Mouse (Mus musculus): ENCODE data around the gene Slc2a3.

Gene Slc2a3

DNA sequence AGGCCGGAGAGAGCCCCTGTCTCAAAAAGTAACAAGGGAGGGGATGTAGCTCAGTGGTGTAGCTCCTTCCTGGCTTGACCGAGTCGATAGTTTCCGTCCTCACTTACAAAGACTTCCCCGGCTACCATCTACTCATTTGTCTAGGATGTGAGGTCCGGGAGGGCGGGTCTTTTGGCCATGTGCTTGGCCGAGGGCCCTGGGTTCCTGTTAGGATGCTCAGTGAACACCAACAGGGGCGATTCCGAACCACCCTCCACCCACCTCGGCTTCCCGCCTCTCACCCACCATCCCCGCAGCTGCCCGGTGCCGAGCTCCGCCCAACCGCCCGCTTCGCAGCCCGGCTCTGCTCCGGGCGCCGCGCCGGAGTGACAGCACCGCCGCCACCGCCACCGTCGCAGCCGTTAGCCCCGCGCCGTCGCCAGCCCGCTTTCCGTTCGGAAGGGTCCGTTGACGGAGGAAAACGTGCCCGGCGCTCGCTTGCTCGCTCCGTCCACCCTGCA lies at the start of gene Slc2a3:
Gene Slc2a3 (minus strand): TSS at position 340 of the 500 bp plus-strand sequence.
- DNase-seq (ENCODE audit: low read depth), result no peak

DNA sequence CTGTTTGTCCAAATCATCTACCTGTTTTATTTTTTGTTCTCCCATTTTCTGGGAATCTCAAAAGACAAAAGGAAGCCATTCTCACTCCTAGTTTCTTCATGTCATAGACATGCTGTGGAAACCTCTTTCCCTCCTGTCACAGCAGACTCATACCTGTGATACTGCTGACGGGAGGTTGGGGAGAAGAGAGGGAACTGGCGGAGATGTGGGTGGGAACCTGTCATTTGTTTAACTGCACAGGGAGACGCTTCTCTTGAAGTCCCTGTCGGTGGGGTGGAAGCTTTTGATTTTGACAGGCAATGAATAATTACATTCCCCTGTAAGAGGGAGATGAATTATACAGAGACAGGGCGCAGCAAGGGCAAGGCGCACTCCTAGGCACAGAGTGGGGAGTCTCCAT lies 42.3 kb upstream of the Slc2a3 start:
- no peak for DNase-seq (ENCODE audit: low read depth)

DNA sequence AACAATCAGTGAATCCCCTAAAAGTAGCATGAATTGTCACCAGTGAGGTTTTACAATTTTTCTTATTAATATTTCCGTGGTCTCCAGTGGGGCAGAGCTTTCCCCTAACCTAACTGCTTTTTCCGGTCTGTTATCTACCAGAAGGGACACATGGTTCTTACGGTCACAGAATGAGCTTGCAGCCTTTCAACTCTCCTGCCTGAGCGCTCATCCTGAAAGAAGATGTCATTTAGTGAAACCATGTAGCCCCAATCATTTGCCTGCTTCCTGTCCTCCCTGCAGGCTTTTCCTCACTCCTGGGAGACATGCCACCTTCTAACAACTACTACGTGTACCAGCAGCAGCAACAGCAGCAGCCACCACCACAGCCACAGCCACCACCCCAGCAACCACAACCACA lies 36.1 kb upstream of the Slc2a3 start:
- no peak for DNase-seq (ENCODE audit: low read depth)

DNA sequence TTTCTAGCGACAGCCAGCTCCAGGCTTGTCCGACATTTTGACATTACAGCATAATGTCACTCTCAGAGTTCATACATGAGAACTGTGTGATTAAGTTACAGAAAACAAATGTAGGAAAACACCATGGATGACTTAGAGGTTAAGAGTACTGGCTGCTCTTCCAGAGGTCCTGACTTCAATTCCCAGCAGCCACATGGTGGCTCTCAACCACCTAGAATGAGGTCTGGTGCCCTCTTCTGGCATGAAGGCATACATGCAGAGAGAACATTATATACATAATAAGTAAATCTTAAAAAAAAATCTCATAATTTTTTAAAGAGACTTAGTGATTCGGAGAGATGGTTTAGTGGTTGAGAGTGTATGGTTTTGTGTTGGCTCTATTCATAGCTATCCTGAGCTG lies 35.5 kb upstream of the Slc2a3 start:
- no peak for DNase-seq (ENCODE audit: low read depth)

DNA sequence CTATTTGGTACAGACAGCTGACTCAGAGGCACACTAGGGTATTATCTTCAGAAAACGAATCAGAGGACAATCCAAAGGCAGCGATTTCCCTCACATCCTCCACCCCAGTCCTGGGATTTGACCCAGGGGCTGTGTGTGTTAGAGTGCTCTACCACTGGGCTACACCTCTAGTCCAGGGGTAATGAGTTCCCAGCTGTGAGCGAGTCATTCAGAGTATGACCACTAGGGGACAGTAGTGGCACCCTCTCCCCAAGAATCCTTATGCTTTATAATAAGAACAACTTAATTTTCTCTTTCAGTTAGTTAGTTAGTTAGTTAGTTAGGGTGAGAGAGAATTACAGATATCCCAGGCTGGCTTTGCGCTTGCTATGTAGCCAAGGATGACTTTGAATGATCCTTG lies 32.9 kb upstream of the Slc2a3 start:
- no peak for DNase-seq (ENCODE audit: low read depth)

DNA sequence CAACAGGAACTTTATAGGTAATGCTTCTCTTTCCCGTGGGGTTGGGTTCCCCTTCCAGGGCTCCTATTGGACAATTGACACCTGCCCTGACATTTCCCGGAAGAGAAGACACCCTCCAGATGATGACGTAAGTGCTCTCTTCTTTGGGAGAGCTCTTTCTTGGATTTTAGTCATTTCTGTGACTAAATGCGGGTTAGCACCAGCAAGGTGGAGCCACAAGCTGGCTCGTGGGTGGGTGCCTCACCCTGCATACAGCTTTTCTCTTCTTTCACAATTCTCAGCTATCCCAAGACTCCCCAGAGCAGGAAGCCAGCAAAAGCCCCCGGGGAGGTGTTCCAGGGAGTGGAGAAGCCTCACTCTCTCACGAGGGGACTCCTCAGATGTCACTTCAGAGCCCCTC lies 31.4 kb upstream of the Slc2a3 start:
- no peak for DNase-seq (ENCODE audit: low read depth)

DNA sequence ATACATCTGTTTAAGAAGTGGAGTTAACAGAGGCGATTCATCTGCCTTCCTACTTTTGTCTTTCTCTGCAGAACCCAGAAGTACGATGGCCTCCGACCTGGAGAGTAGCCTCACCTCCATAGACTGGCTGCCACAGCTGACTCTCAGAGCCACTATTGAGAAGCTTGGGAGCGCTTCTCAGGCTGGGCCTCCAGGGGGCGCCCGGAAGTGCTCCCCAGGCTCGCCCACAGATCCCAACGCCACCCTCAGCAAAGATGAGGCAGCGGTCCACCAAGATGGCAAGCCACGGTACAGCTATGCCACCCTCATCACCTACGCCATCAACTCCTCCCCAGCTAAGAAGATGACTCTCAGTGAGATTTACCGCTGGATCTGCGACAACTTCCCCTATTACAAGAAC lies 26.6 kb upstream of the Slc2a3 start:
- DNase-seq (ENCODE audit: low read depth), result no peak

DNA sequence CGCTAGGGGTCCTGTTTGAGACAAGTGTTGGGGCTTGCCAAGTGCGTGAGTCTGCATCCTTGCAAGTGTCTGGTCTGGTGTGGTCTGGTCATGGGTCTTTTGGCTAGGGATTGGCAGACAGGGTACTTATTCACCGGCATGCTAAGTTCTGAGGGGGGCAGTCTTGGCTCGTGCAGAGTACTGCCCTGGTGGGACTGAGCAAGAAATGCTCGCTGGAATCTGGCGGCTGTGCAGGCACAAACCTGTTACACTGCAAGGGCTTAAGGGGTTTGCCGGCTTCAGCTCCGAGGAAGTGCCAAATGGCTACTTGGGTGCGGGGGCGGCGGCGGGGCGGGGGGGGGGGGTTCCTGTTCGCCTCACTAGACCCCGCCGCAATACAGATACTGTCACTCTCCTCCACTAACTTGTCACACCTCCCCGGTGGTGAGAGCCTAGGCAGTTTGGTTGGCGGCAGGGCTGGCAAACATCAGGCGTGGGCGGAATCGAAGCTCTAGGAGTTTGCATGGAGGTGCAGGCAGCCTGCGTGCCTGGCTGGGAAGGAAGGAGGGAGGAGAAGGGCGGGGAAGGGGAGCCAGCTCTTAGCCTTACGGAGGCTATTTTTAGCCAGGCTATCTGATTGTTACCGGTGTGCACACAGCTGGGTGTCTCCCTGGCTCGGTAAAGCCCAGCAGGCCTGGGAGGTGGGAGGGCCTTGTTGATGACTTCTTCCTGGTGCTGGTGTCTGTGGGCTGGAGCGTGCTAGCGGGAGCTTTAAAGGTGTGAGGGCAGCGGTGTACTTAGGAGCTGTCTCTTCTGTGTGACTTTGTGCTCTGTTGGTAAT lies 24.7 kb upstream of the Slc2a3 start:
- DNase-seq (ENCODE audit: low read depth), result peak; percentile 77

DNA sequence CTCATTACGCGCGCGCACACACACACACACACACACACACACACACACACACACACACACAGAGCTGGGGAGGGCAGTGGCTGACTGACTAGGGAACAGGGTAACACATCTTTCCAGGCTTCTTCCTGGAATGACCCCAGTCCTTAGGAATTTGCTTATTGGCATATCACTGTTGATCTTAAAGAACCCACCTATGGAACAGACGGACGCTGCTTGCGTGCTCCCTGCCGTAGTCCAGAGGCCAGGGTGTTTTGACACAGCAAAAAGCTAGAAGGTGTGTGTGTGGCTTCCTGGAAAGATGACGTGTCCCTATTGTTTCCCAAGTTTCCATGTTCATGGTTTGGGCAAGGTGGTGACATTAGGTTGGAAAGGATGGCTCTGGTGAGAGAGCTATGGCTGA lies 23.7 kb upstream of the Slc2a3 start:
- no peak for DNase-seq (ENCODE audit: low read depth)

DNA sequence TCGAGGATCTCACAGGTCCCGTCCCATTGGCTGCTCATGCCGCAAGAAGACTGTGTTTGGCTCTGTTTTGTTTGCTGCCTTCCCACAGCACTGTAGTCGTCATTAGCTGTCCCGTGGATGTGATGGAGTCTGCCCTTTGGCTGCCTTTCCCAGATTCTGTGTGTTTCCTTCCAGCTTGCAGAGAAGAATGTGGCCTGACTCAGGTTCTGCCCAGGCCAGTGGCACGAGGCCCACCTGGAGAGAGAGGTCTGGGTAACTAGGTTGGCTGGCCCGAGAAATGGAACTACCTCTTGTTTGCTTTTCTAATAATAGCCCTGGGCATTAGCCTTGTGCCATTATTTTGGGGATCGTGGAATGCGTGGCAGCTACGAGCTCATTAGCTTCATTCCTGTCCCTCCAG lies 22.6 kb upstream of the Slc2a3 start:
- peak; percentile 94 for DNase-seq (ENCODE audit: low read depth)

DNA sequence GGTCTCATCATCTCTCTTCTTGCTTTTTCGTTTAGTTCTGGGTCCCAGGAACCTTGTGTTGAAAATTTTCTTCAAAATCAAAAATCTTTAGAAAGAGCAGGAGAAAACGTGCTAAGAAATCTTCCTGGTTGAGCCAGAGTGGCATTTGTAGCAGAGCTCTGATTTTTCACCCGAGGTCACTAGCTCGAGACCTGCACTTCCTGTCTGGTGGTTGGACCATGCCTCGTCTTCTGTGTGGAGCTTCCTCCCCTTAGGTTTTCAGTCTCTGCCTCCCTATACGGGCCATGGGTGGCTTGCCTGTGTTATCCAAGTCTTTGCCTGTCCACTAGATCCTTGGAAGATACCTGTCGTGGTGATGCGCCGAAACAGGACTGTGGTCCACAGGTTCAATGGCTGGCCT lies 20.4 kb upstream of the Slc2a3 start:
- DNase-seq (ENCODE audit: low read depth), result no peak

DNA sequence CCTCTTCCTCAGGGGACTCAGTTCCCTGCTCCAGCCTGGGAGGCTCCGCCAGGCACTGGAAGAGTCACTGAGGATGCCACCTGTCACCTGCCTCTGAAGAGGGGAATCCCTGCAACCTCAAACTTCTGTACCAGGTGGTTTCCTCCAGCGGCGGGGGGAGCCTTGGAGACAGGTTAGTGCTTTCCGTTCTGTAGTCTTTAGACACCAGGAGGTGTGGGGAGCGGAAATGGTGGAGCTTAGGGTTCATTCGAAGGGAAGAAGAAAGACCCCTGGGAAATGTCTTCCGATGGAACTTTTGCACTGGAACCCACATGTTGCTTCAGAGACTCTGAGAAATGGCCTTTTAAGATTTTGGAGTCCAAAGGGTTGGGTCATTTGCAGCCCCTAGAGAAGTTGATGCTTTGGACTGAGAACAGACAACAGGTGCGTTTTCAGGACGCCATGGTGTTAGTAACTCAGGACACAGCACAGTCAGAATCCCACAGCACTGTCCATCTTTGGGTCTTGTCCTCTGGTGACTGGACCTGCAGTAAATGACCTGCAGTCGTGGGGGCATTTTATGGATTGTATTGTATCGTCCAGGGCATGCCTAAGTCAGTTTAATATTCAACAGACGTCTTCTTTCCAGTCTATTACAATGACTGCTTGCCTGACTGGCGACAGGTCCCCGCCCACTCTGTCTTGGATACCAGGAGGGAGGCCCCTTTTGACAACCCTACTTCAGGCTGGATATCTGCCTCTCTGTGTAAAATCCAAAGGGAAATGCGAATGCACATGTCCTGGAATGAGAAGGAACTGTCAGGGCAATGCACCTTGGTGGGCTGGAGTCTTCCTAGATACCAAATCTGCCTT lies 19.6 kb upstream of the Slc2a3 start:
- DNase-seq (ENCODE audit: low read depth), result no peak

DNA sequence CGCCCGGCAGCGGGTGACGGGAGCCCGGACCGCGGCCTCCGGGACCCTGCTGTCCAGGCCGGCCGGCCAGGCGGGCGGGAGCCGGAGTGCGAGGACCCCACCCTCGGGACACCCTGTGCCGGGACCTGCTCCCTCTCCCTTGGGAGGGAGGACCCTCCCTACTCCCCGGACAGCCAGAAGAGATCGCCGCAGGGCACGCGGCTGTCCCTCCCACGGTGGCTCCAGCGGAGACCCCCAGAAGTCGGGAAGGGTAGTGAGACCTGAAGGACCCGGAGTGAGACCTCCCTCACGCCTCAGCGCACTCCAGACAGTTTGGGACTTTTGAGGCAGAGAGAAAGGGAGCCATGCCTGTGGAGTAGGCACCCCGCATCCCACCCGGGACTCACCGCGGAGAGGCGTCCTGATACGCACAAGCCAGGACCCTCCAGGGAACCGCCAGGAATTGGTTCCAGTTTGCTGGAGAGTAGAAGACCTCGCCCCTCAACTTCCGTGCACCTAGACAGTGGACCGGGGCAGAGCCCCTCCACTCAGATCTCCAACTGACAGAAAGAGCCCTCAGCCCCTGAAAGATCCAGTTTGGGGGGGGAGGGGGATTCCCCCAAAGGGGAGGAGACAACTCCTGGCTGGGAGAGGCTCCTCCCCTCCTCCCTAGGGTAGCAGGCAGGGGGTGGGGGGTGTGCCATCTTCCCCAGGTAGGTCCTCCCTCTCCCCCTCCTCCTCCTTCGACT lies 18.8 kb upstream of the Slc2a3 start:
- DNase-seq (ENCODE audit: low read depth), result no peak

DNA sequence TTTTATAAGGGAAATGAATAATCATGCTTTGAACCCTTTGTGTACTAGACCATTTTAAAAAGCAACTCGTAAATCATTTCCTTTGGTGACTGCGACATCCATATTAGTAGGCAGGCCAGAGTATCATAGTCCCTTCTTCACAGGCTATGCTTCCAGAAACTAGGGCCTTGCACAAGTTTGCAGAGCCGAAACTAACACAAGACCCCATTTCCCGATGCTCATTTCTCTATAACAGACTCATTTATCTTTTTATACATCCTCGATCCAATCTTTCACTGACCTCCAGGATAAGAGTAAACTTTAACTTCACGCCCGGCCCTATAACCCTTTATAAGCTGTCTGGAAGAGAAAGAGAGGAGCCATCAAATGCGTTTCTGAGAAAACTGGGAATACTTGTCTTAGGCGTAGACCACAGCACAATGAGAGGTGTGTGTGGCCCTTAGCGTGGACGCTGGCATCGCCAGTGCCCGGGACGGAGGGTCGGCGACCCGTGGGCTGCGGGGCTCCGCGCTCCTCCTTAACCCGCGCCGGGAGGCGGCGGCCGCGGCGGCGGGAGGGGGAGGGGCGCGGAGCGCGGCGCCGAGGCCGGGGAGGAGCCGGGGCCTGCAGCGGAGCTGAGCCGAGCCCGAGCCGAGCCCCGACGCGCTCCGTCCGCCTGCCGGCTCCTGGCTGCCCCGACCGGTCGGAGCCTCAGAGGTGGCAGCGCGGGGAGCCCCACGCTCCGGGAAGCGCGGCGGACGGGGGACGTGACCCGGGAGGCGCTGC lies 18.0 kb upstream of the Slc2a3 start, which contains the start of gene Foxj2:
Gene Foxj2 (plus strand): TSS at position 609 of the 765 bp plus-strand sequence.
- no peak for DNase-seq (ENCODE audit: low read depth)

DNA sequence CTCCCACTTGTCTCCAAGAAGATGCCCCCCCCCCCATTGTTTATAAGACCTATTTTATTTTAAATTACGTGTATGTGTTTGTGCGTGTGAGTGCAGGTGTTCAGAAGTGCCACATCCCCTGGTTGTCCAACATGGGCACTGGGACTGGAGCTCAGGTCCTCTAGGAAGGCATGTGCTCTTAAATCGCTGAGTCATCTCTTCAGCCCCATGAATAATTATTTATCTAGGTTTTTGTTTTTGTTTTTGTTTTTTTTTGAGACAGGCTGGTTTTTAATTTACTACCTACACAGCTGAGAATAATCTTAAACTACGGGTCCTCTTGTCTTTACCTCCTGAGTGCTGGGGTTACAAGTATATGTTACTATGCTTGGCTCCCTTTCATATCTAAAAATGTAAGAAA lies 12.2 kb upstream of the Slc2a3 start:
- DNase-seq (ENCODE audit: low read depth), result no peak

DNA sequence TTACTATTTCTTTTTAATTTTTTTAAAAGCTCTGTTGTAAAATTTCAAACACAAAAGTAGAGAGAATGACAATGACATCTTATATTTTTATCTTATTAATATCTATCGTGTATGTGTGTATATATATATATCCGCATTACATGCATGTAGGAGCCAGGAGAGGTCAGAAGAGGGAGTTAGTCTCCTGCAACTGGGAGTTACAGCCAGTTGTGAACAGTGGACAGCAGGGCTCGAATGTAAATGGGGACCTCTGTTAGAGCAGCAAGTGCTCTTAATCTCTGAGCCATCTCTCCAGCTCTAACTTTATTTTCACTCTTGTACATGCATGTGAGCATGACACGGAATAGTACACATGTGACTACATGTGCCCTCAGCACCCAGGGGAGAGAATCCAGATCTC lies 11.3 kb upstream of the Slc2a3 start:
- DNase-seq (ENCODE audit: low read depth), result no peak

DNA sequence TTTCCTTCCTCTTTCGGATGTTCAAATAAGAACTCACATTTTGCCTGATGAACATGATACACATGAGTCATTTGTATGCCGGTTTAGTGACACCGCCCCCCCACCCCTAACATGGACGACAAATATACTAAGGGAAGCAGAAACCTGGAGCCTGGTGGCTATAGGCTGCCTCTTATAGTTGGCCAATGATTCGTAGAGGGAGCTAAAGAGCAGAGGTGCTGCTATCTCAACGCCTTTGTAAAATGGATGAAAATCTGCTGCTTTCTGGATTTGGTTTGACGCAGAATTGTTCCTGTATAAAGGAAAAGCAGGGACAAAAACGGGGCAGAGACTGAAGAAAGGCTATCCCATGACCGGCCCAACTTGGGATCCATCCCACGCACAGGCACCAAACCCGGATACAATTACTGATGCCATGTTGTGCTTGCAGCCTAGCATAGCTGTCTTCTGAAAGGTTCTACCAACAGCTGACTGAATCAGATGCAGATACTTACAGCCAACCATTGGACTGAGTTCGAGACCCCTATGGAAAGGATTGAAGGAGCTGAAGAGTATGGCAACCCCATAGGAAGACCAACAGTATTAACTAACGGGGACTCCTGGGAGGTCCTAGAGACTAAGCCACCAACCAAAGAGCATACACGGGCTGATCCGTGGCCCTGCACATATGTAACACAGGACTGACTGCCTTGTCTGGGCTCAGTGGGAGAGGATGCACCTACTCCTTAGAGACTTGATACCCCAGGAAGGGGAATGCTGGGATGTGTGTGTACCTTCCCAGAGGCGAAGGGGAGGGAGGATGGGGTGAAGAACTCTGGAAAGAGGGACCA lies 10.5 kb upstream of the Slc2a3 start:
- no peak for DNase-seq (ENCODE audit: low read depth)

DNA sequence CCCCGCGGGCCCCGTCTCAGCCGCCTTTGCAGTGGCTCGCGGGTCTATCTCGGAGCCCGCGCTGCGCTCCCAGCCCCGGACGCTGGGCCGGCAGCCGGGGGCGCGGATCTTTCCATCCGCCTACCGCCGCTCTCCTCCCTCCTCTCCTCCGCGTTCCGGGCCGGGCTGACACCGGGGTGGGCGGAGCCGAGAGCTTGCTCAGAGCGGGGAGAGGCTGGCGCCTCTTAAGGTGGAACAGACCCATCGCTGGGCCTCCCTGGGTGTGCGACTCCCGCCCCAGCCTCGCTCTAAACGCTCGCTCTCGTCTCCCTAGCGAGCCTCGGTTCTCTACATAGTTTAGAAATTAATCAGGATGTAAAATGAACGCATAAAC lies 9.8 kb upstream of the Slc2a3 start:
- DNase-seq (ENCODE audit: low read depth), result peak; percentile 65

DNA sequence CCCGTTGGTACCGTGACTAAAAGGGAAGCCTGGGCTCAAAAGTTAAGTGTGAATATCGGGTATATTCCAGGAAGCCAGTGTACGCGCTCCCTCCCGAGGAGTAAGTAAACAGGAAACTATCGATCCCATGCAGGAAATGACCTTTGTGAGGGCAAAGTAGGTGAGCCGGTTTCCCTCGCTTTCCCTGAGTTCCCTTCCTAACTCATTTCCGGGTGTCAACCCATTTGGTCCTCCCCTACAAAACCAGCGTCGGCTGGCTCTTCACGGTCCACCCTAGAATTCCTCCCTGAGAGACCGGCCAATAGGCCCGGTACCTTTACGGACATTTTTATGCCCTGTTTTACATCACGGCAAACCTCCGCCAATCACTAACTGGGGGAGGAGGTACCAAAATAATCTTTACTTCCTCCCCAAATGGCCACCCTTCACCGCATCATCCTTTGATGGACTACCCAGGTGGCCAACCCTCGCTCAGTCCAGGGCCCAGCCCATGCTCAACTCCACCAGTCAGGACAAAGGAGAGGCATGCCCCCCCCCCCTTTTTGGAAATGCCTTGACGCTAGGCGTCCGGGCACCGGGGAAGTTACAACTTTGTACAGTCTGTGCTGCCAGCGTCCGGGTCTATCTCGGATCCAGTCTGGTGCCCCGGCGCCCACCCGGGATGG lies 9.3 kb upstream of the Slc2a3 start:
- peak; percentile 99 for DNase-seq (ENCODE audit: low read depth)

DNA sequence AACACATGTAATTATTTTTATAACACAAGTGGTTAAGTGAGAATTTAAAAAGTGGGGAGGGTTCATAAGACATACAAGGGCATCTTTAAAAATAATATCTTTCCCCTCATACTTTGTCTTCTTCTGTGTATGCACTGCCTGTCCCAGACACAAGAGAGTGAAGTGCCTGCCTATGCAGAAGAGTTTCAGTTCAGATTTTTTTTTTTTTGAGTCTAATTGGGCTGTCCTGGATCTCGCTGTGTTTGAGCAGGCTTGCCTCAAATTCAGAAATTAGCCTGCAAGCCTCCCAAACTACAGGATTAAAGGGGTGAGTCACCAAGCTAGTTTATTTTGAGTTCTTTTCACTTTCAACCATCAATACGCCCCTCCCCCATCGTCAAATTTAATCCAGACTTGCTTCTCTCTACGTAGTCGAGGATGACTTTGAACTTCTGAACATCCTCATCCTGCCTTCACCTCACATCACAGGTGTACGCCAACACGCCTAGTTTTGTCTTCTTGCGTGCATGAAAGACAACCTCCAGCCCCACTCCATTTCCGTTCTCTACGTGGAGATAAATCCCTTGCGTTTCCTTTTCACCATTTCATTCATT lies 8.7 kb upstream of the Slc2a3 start:
- DNase-seq (ENCODE audit: low read depth), result no peak

Measured in fibroblast of lung, adult 2 months (primary cell).